Mouse (Mus musculus) intestine, embryonic 15.5 days (tissue): ENCODE data around the gene Mettl24. TPM values are rescaled to one million over a fixed set of nuclear protein-coding genes. Genes with fewer than 3 reads are reported as not detected.

Experiments used
- ATAC-seq: fragments of 200-750 bp; cut with Nextera tagmentation; 2 replicates; pipeline ENCODE4 v1.8.0; 2017; ENCODE audit warnings: moderate TSS enrichment, moderate library complexity
- H3K27ac ChIP-seq: fragments of 300-500 bp; sonication (generic); 2 replicates; pipeline ENCODE4 v1.5.1; 2015; ENCODE audit warnings: mild to moderate bottlenecking, inconsistent platforms
- H3K27me3 ChIP-seq: fragments of 300-500 bp; sonication (generic); replicated peaks from 2 replicates; pipeline ENCODE4 v1.6.1; 2015; ENCODE audit warnings: inconsistent platforms
- H3K36me3 ChIP-seq: fragments of 300-500 bp; sonication (generic); 2 replicates; pipeline ENCODE4 v1.6.1; 2015; ENCODE audit warnings: inconsistent platforms
- H3K4me1 ChIP-seq: fragments of 300-500 bp; sonication (generic); replicated peaks from 2 replicates; pipeline ENCODE4 v1.6.1; 2015; ENCODE audit warnings: inconsistent platforms
- H3K4me2 ChIP-seq: fragments of 300-500 bp; sonication (generic); replicated peaks from 2 replicates; pipeline ENCODE4 v1.6.1; 2015; ENCODE audit warnings: mild to moderate bottlenecking, inconsistent platforms
- H3K4me3 ChIP-seq: fragments of 300-500 bp; sonication (generic); replicated peaks from 2 replicates; pipeline ENCODE4 v1.5.1; 2015; ENCODE audit warnings: inconsistent platforms
- H3K9ac ChIP-seq: fragments of 300-500 bp; sonication (generic); 2 replicates; pipeline ENCODE4 v1.6.1; 2015; ENCODE audit warnings: inconsistent platforms
- H3K9me3 ChIP-seq: fragments of 300-500 bp; sonication (generic); 2 replicates; pipeline ENCODE4 v1.6.1; 2016; ENCODE audit warnings: inconsistent platforms
- WGBS: fragments of 180-500 bp; shearing (Covaris S2); methylation state at CpG from one replicate; pipeline ENCODE4 v1.1.7; 2015; 5-methylcytosine and 5-hydroxymethylcytosine counted together
- polyA plus RNA-seq: library from polyadenylated mRNA; unstranded; fragments of >200 nt; fragmentation: Nextera tagmentation; extraction: Ambion mirVana; gene quantifications from 2 replicates; pipeline ENCODE4 v1.2.1, GENCODE M21; 2015

Gene Mettl24
- 4.2 and 4.3 TPM in 2 replicates for polyA plus RNA-seq

GRCm38 (mm10) chr10:40683092-40683867 lies at the start of gene Mettl24:
TSS of gene Mettl24 (plus strand) at chr10:40683282.
- Histone ChIP-seq H3K27me3 (no peaks in the 10 kb centered on the region), H3K27ac (peak within 1 kb of the TSS; percentile 72; the same call in 1 of the 2 replicates), H3K9me3 (no peaks in the 10 kb centered on the region), H3K4me1 (no peaks in the 10 kb centered on the region; the same call in 1 of the 2 replicates), H3K9ac (peak within 1 kb of the TSS; percentile 78), H3K4me3 (peak within 1 kb of the TSS; percentile 64), H3K36me3 (no peaks in the 10 kb centered on the region), H3K4me2 (peak within 1 kb of the TSS; percentile 98)
- under 1% methylated on average over 50 of the region's 50 CpGs for WGBS
- ATAC-seq: peak; percentile 96

GRCm38 (mm10) chr10:40637331-40637730 lies 45.8 kb upstream of the Mettl24 start:
- Histone ChIP-seq H3K4me2 (0 out of 2 replicates have a peak overlapping the region, but pooled peaks have one; percentile 5), H3K27ac (peak overlapping the region; percentile 13; the same call in 1 of the 2 replicates), H3K4me1 (0 out of 2 replicates have a peak, but pooled peaks cover 5% of the 10 kb centered on the region), H3K9me3 (no peaks in the 10 kb centered on the region), H3K36me3 (no peaks in the 10 kb centered on the region), H3K9ac (no peak overlapping the region), H3K4me3 (no peak overlapping the region), H3K27me3 (no peaks in the 10 kb centered on the region)
- WGBS: 17% methylated on average over 10 of the region's 10 CpGs
- ATAC-seq: no peak

- H3K27ac ChIP-seq: no peak overlapping the region; the same call in 1 of the 2 replicates
- WGBS: 62% methylated on average over 7 of the region's 7 CpGs
- H3K4me3 ChIP-seq: no peak overlapping the region
- H3K36me3 ChIP-seq: no peaks in the 10 kb centered on the region
- H3K9me3 ChIP-seq: no peaks in the 10 kb centered on the region
- no peaks in the 10 kb centered on the region for H3K27me3 ChIP-seq
- H3K4me1 ChIP-seq: 0 out of 2 replicates have a peak, but pooled peaks cover 5% of the 10 kb centered on the region
- no peak overlapping the region for H3K9ac ChIP-seq
- H3K4me2 ChIP-seq: no peak overlapping the region
- ATAC-seq: no peak
These were observed 44.8 kb upstream of the Mettl24 start for GRCm38 (mm10) chr10:40638276-40638675.

GRCm38 (mm10) chr10:40638823-40639819 lies 44.0 kb upstream of the Mettl24 start:
- WGBS: 58% methylated on average over 26 of the region's 26 CpGs
- Histone ChIP-seq H3K9ac (no peak overlapping the region), H3K4me1 (0 out of 2 replicates have a peak, but pooled peaks cover 8% of the 10 kb centered on the region), H3K4me2 (no peak overlapping the region), H3K36me3 (no peaks in the 10 kb centered on the region), H3K9me3 (no peaks in the 10 kb centered on the region), H3K27me3 (no peaks in the 10 kb centered on the region), H3K27ac (no peak overlapping the region), H3K4me3 (no peak overlapping the region)
- ATAC-seq: no peak

- no peaks in the 10 kb centered on the region for H3K27me3 ChIP-seq
- 85% methylated on average over 4 of the region's 4 CpGs for WGBS
- H3K4me3 ChIP-seq: no peak overlapping the region
- ATAC-seq: no peak
- no peaks in the 10 kb centered on the region for H3K36me3 ChIP-seq
- no peak overlapping the region for H3K27ac ChIP-seq
- no peak overlapping the region for H3K4me2 ChIP-seq
- no peaks in the 10 kb centered on the region for H3K9me3 ChIP-seq
- 0 out of 2 replicates have a peak, but pooled peaks cover 8% of the 10 kb centered on the region for H3K4me1 ChIP-seq
- H3K9ac ChIP-seq: no peak overlapping the region
These were observed 42.7 kb upstream of the Mettl24 start for GRCm38 (mm10) chr10:40640406-40640805.

- H3K9me3 ChIP-seq: no peaks in the 10 kb centered on the region
- no peak overlapping the region for H3K27ac ChIP-seq
- H3K4me3 ChIP-seq: no peak overlapping the region
- WGBS: 85% methylated on average over 7 of the region's 7 CpGs
- 0 out of 2 replicates have a peak, but pooled peaks cover 8% of the 10 kb centered on the region for H3K4me1 ChIP-seq
- ATAC-seq: no peak
- H3K27me3 ChIP-seq: no peaks in the 10 kb centered on the region
- no peak overlapping the region for H3K9ac ChIP-seq
- no peak overlapping the region for H3K4me2 ChIP-seq
- no peaks in the 10 kb centered on the region for H3K36me3 ChIP-seq
These were observed 41.2 kb upstream of the Mettl24 start for GRCm38 (mm10) chr10:40641901-40642300.

GRCm38 (mm10) chr10:40643126-40643525 lies 40.0 kb upstream of the Mettl24 start:
- WGBS: 85% methylated on average over 5 of the region's 5 CpGs
- no peak for ATAC-seq

GRCm38 (mm10) chr10:40644456-40644855 lies 38.6 kb upstream of the Mettl24 start:
- Histone ChIP-seq H3K9ac (no peak overlapping the region), H3K4me2 (no peak overlapping the region), H3K4me3 (no peak overlapping the region), H3K27me3 (no peaks in the 10 kb centered on the region), H3K36me3 (no peaks in the 10 kb centered on the region), H3K9me3 (no peaks in the 10 kb centered on the region), H3K27ac (no peak overlapping the region), H3K4me1 (0 out of 2 replicates have a peak, but pooled peaks cover 3% of the 10 kb centered on the region)
- 41% methylated on average over 9 of the region's 9 CpGs for WGBS
- no peak for ATAC-seq

More at GRCm38 (mm10) chr10:40643126-40643525, 40.0 kb upstream of the Mettl24 start:
- 0 out of 2 replicates have a peak, but pooled peaks cover 8% of the 10 kb centered on the region for H3K4me1 ChIP-seq
- H3K4me3 ChIP-seq: no peak overlapping the region
- no peaks in the 10 kb centered on the region for H3K36me3 ChIP-seq
- no peak overlapping the region for H3K9ac ChIP-seq
- H3K27ac ChIP-seq: no peak overlapping the region
- H3K4me2 ChIP-seq: no peak overlapping the region
- H3K9me3 ChIP-seq: no peaks in the 10 kb centered on the region
- H3K27me3 ChIP-seq: no peaks in the 10 kb centered on the region

- 0 out of 2 replicates have a peak, but pooled peaks cover 3% of the 10 kb centered on the region for H3K4me1 ChIP-seq
- no peaks in the 10 kb centered on the region for H3K36me3 ChIP-seq
- H3K4me3 ChIP-seq: no peak overlapping the region
- H3K4me2 ChIP-seq: no peak overlapping the region
- WGBS: 71% methylated on average over 1 of the region's 1 CpGs
- no peak overlapping the region for H3K9ac ChIP-seq
- H3K27ac ChIP-seq: no peak overlapping the region
- no peaks in the 10 kb centered on the region for H3K27me3 ChIP-seq
- no peaks in the 10 kb centered on the region for H3K9me3 ChIP-seq
- no peak for ATAC-seq
These were observed 37.7 kb upstream of the Mettl24 start for GRCm38 (mm10) chr10:40645346-40645745.

- Histone ChIP-seq H3K9me3 (no peaks in the 10 kb centered on the region), H3K9ac (no peak overlapping the region), H3K4me2 (no peak overlapping the region), H3K36me3 (no peaks in the 10 kb centered on the region), H3K4me1 (0 out of 2 replicates have a peak, but pooled peaks cover 2% of the 10 kb centered on the region), H3K27ac (no peak overlapping the region), H3K27me3 (no peaks in the 10 kb centered on the region), H3K4me3 (no peak overlapping the region)
- WGBS: 83% methylated on average over 12 of the region's 12 CpGs
- ATAC-seq: no peak
These were observed 34.3 kb upstream of the Mettl24 start for GRCm38 (mm10) chr10:40648776-40649175.

- ATAC-seq: no peak
- H3K36me3 ChIP-seq: no peaks in the 10 kb centered on the region
- no peak overlapping the region for H3K27ac ChIP-seq
- H3K9ac ChIP-seq: no peak overlapping the region
- H3K4me1 ChIP-seq: no peaks in the 10 kb centered on the region
- H3K4me3 ChIP-seq: no peak overlapping the region
- no peaks in the 10 kb centered on the region for H3K9me3 ChIP-seq
- 26% methylated on average over 4 of the region's 4 CpGs for WGBS
- no peak overlapping the region for H3K4me2 ChIP-seq
- H3K27me3 ChIP-seq: no peaks in the 10 kb centered on the region
These were observed 33.4 kb upstream of the Mettl24 start for GRCm38 (mm10) chr10:40649634-40650033.

GRCm38 (mm10) chr10:40651676-40652075 lies 31.4 kb upstream of the Mettl24 start:
- WGBS: 50% methylated on average over 2 of the region's 2 CpGs
- Histone ChIP-seq H3K9ac (no peak overlapping the region), H3K4me3 (no peak overlapping the region), H3K27ac (no peak overlapping the region), H3K36me3 (no peaks in the 10 kb centered on the region), H3K4me2 (no peak overlapping the region), H3K9me3 (no peaks in the 10 kb centered on the region), H3K4me1 (no peaks in the 10 kb centered on the region), H3K27me3 (no peaks in the 10 kb centered on the region)
- ATAC-seq: 0 out of 2 replicates have a peak, but pooled peaks have one; percentile 17
